Mouse (Mus musculus) small intestine, adult 2 months (tissue): ENCODE results near the gene Ei24.

Source experiments
- CTCF ChIP-seq: fragments of 200-500 bp; IDR thresholded peaks from 2 replicates; pipeline ENCODE4 v1.5.1; 2012; ENCODE audit warnings: low read depth, mild to moderate bottlenecking, control low read depth, inconsistent platforms, low read length, moderate library complexity, mixed read lengths; ENCODE audit not compliant: insufficient replicate concordance, insufficient read length; ENCODE audit errors: extremely low read depth
- POLR2A ChIP-seq: fragments of 200-500 bp; IDR thresholded peaks from 2 replicates; pipeline ENCODE4 v1.6.1; 2012; ENCODE audit warnings: low read depth, mild to moderate bottlenecking, control low read depth, inconsistent platforms, low read length, moderate library complexity

DNA sequence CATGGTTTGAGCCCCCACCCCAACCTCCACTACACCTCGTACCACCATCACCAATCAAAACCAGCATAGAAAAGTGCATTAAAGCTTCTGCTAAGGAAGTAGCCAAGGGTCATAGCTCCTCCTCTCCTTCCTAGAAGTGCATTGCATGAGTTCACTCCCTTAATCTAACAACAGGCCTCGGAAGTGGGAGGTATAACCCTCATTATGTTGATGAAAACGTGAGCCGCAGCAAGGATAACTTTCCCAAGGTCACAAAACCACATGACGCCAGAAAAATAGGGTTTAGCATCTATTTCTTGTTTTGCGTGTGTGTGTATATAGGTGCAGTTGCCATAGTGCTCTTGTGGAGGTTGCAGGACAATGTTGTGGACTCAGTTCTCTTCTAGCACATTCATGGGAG, 34.2 kb upstream of the Ei24 start:
- TF ChIP-seq CTCF = no peak
- no peak for TF ChIP-seq POLR2A
